Mouse (Mus musculus): Measurements from ENCODE around the gene Olfr175-ps1. TPM values are rescaled to one million over a fixed set of nuclear protein-coding genes. Genes with fewer than 3 reads are reported as not detected.

The Olfr175-ps1 gene
- total RNA-seq (2015; ENCODE audit: low replicate concordance) = not detected in 2 replicates
- total RNA-seq (2017; ENCODE audit: low replicate concordance) = not detected in 2 replicates

DNA sequence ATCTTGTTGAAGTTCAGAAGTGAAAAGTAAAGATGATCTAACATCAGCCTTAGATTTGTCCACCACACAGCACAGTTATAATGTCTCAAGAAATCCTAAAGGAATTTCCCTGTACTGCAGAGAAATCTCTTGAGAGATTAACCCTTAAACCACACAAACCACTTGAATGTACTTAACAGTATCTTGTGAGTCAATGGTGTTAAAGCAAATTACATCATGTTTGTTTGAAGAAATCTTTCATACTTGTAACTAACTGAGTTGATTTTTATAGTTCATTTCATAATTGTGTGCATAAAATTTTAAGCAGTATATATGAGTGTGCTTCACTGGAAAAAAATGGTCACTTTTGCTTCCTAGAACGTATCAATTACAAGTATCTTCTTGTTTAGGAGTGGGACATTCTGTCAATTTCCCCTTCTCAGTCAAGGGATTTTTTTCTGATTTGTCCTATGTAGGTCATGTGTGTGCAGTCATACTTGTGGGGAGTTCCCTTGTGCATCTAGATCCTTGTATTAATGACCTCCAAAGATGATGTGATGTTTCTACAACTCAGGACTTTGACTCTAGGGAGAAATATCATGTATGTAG, at the start of gene Olfr175-ps1:
Olfr175-ps1 (minus strand) TSS at position 51 of the 588 bp plus-strand sequence.
- no peak for ATAC-seq (replicated peaks; ENCODE audit: low FRiP score, poor library complexity, severe bottlenecking)

DNA sequence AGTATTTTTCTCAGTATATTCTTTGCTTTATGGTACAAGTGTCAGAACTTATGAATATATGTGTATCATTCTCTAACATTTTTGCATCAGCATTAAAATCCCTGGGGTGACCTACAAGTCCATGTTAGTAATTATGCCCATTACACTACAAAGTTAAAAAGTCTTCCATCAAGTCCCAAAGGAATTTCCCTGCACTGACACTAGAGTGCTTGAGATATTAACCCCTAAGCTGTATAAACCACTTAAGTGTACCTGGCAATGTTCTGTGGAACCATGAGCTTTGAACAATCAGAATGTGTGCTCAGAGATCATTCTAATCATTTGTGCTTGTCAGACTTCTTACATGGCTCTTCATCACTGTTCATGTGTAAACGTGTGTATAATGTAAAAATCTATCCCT, 48.1 kb upstream of the Olfr175-ps1 start, which contains the start of gene Olfr177:
Olfr177 (minus strand) TSS at position 101 of the 400 bp plus-strand sequence.
- no peak for ATAC-seq (replicated peaks; ENCODE audit: low FRiP score, poor library complexity, severe bottlenecking)

DNA sequence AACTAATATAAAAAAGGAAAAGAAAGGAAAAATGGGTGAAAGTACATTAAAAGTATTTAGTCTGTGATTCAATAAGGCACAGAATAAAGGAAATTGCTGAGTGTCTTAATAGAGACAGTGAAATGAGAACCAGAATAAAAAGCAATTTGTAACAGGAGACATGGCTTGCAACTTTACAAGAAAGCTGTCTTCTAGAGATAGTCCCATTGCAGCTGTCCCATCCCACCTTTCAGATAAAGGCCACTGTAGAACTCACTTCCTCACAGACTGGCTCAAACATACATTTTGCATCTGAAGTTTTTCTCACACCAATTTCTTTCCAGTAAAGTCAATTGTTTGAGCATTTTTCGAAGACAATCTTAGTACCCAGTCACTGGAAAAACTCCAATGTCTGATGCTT, 34.9 kb upstream of the Olfr175-ps1 start:
- ATAC-seq (replicated peaks; ENCODE audit: low FRiP score, poor library complexity, severe bottlenecking) = no peak

DNA sequence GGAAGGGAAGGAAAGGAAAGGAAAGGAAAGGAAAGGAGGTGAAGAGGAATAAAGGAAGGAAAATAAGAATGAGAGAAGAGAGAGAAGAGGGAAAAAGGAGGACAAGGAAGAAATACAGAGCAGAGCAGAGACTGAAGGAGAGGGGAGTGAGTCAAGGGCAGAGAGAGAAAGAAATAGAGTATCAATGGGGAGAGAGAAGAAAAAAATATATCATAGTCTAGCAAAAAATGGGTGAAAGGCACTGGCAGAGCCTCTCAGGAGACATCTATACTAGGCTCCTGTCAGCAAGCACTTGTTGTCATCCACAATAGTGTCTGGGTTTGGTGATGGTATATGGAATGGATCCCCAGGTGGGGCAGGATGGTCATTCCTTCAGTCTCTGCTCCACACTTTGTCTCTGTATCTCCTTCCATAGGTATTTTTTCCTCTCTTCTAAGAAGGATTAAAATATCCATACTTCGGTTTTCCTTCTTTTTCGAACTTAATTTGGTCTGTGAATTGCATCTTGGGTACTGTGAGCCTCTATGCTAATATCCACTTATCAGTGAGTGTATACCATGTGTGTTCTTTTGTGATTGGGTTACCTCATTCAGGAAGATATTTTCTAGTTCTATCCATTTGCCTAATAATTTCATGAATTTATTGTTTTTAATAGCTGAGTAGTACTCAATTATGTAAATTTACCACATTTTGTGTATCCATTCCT, 33.6 kb upstream of the Olfr175-ps1 start:
- ATAC-seq (replicated peaks; ENCODE audit: low FRiP score, poor library complexity, severe bottlenecking) = no peak

DNA sequence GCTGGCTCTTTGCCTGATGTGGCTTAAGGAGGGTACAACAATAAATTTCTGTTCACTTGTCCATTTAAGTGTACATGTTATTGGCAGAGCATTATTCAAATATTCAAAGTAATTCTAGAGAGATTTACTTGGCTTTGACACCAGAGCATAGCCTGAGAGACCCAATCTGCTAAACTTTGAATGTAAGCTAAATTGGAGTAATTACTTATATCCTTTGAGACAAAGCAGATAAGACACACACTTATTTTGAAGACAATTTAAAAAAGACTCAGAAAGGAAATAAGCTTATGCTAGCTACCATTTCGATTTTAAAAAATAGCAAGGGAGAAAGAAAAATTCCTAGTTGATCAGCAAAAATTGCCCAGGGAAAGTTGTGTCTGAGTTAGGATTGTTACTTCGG, 26.4 kb downstream of the Olfr175-ps1 start, which contains the start of gene Olfr173:
Olfr173 (minus strand) TSS at position 101 of the 400 bp plus-strand sequence.
- no peak for ATAC-seq (replicated peaks; ENCODE audit: low FRiP score, poor library complexity, severe bottlenecking)

Other genes starting within 250 kb of the Olfr175-ps1 start
- not detected in 2 replicates for gene Gm813, start 209.8 kb downstream of the Olfr175-ps1 start, total RNA-seq (2015; ENCODE audit: low replicate concordance)
- gene Gm813, start 209.8 kb downstream of the Olfr175-ps1 start, total RNA-seq (2017; ENCODE audit: low replicate concordance) = not detected in 2 replicates
- not detected in 2 replicates for gene E330017A01Rik, start 188.0 kb downstream of the Olfr175-ps1 start, total RNA-seq (2015; ENCODE audit: low replicate concordance)
- not detected in 2 replicates for gene E330017A01Rik, start 188.0 kb downstream of the Olfr175-ps1 start, total RNA-seq (2017; ENCODE audit: low replicate concordance)
- gene Cpox, start 156.5 kb downstream of the Olfr175-ps1 start, total RNA-seq (2015; ENCODE audit: low replicate concordance) = 410 and 442 TPM in 2 replicates
- 412 and 476 TPM in 2 replicates for gene Cpox, start 156.5 kb downstream of the Olfr175-ps1 start, total RNA-seq (2017; ENCODE audit: low replicate concordance)
- not detected in 2 replicates for gene Gpr15, start 107.7 kb downstream of the Olfr175-ps1 start, total RNA-seq (2015; ENCODE audit: low replicate concordance)
- not detected in 2 replicates for gene Gpr15, start 107.7 kb downstream of the Olfr175-ps1 start, total RNA-seq (2017; ENCODE audit: low replicate concordance)
- 8.6 and 11.9 TPM in 2 replicates for gene Cldnd1, start 98.9 kb downstream of the Olfr175-ps1 start, total RNA-seq (2015; ENCODE audit: low replicate concordance)
- 6.2 and 10.3 TPM in 2 replicates for gene Cldnd1, start 98.9 kb downstream of the Olfr175-ps1 start, total RNA-seq (2017; ENCODE audit: low replicate concordance)
- gene Olfr172, start 63.6 kb downstream of the Olfr175-ps1 start, total RNA-seq (2015; ENCODE audit: low replicate concordance) = not detected in 2 replicates
- gene Olfr172, start 63.6 kb downstream of the Olfr175-ps1 start, total RNA-seq (2017; ENCODE audit: low replicate concordance) = not detected in 2 replicates
- gene Olfr173, start 26.5 kb downstream of the Olfr175-ps1 start, total RNA-seq (2015; ENCODE audit: low replicate concordance) = not detected in 2 replicates
- not detected in 2 replicates for gene Olfr173, start 26.5 kb downstream of the Olfr175-ps1 start, total RNA-seq (2017; ENCODE audit: low replicate concordance)
- not detected in 2 replicates for gene Olfr177, start 48.0 kb upstream of the Olfr175-ps1 start, total RNA-seq (2015; ENCODE audit: low replicate concordance)
- gene Olfr177, start 48.0 kb upstream of the Olfr175-ps1 start, total RNA-seq (2017; ENCODE audit: low replicate concordance) = not detected in 2 replicates
- not detected in 2 replicates for gene Olfr178, start 65.3 kb upstream of the Olfr175-ps1 start, total RNA-seq (2015; ENCODE audit: low replicate concordance)
- not detected in 2 replicates for gene Olfr178, start 65.3 kb upstream of the Olfr175-ps1 start, total RNA-seq (2017; ENCODE audit: low replicate concordance)
- not detected in 2 replicates for gene Olfr181, start 102.0 kb upstream of the Olfr175-ps1 start, total RNA-seq (2015; ENCODE audit: low replicate concordance)
- not detected in 2 replicates for gene Olfr181, start 102.0 kb upstream of the Olfr175-ps1 start, total RNA-seq (2017; ENCODE audit: low replicate concordance)
- not detected in 2 replicates for gene Olfr180, start 102.6 kb upstream of the Olfr175-ps1 start, total RNA-seq (2015; ENCODE audit: low replicate concordance)
- not detected in 2 replicates for gene Olfr180, start 102.6 kb upstream of the Olfr175-ps1 start, total RNA-seq (2017; ENCODE audit: low replicate concordance)
- gene Olfr183, start 168.6 kb upstream of the Olfr175-ps1 start, total RNA-seq (2015; ENCODE audit: low replicate concordance) = not detected in 2 replicates
- gene Olfr183, start 168.6 kb upstream of the Olfr175-ps1 start, total RNA-seq (2017; ENCODE audit: low replicate concordance) = not detected in 2 replicates
- not detected in 2 replicates for gene Olfr186, start 203.5 kb upstream of the Olfr175-ps1 start, total RNA-seq (2015; ENCODE audit: low replicate concordance)
- gene Olfr186, start 203.5 kb upstream of the Olfr175-ps1 start, total RNA-seq (2017; ENCODE audit: low replicate concordance) = not detected in 2 replicates
- not detected in 2 replicates for gene Olfr187, start 213.0 kb upstream of the Olfr175-ps1 start, total RNA-seq (2015; ENCODE audit: low replicate concordance)
- not detected in 2 replicates for gene Olfr187, start 213.0 kb upstream of the Olfr175-ps1 start, total RNA-seq (2017; ENCODE audit: low replicate concordance)

Data from erythroblast, adult 5-6 weeks (primary cell).